Mouse (Mus musculus): ENCODE results near the gene Jsrp1.

The Jsrp1 gene
- long read RNA-seq, experiment 1, partial matches to known transcripts: 1 of 3 reads
- long read RNA-seq, experiment 1, other reads (novel, unspliced or antisense): 1 of 3 reads
- long read RNA-seq, experiment 2, partial matches to known transcripts: 7 of 8 reads
- long read RNA-seq, experiment 2, other reads (novel, unspliced or antisense): 0 of 8 reads

DNA sequence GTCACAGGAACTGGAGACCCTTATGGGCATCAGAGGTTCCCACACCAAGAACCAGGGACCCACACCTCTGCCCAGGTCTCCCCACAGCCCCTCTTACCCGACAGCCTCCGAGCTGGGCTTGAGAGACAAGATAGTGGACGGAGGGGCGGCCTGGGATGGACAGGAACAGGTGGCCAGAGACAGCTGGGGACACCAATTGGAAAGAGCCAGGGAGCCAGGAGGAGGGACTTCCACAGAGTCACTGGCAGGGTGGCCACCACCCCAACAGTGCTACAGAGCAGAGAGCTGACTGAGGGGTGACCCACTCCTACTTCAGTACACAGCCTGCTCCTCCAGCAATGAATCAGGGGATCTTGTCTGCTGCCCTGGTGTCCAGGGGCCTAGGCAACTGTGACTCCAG is at the start of gene Jsrp1:
Gene Jsrp1 (minus strand): TSS at position 133 of the 400 bp plus-strand sequence.
- intact Hi-C loops (cut with DNase I): loop anchor here (10.0 kb wide), 1 partner anchor 181 kb away; no protein-coding TSS in a partner anchor

DNA sequence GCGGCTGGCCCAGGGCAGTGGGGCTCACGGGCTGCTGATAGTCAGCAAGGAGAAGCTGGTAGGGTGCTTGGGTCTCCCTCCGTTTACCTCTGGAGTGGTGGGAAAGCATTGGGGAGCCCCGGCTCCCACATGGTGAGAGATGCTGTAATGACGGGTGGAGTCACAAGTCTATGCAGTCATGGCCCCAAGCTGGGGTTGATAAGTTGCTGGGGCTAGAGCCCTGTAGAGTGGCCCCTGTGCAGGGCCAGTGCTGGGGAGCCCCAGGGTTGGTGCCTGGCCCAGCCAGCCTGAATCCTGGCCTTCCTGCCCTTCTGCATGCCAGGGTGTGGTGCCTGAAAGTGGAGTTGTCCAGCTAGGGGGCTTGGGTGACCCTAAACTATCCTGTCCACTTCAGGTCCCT is 49.0 kb upstream of the Jsrp1 start:
- intact Hi-C loops (cut with DNase I): no loop called here

DNA sequence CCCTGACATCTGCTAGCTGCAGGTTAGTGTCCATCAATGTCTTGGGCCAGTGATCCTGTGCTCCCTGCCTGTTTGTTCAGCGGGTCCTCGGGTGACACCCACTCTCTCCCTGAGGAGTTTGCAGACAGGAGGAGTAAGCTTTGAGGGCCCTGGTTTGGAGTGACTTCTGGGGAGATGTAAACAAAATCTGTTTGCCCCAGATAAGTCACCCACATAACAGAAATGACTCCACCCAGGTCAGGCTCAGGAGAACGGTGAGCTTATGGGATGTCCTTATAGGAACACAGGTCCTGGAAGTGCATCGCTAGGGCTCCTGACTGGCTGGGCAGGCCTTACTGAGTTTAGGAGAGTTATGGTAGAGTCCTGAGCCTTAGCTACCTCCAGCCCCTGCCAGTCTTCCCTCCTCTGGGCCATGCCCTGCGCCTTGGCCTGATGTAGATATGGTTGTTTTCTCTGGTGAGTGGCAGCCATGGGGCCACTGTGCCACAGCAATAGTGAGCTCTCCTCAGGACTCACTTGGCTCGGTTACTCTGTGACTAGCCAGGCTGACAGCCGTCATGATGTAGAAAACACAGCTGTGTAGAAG is 45.1 kb upstream of the Jsrp1 start:
- intact Hi-C loops (cut with DNase I): no loop called here

DNA sequence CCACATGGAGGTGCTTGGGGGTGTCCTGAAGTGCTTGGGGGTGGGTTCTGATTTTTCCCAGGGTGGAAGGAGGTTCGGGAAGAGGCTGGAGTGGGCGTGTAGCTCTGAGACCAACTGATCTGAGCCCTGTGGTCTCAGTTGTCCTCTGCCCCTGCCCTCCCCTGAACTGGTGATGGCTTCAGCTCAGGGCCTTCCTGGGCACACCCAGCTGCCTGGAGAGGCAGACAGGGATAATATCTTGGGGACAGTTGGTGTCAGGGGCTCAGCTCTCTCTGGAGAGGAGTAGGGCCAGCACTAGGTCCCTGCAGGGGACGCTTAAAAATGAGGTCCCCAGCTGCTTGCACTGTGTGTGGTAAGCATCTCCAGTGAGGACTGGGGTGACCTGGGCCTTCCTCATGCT is 44.5 kb upstream of the Jsrp1 start:
- intact Hi-C loops (cut with DNase I): no loop called here

DNA sequence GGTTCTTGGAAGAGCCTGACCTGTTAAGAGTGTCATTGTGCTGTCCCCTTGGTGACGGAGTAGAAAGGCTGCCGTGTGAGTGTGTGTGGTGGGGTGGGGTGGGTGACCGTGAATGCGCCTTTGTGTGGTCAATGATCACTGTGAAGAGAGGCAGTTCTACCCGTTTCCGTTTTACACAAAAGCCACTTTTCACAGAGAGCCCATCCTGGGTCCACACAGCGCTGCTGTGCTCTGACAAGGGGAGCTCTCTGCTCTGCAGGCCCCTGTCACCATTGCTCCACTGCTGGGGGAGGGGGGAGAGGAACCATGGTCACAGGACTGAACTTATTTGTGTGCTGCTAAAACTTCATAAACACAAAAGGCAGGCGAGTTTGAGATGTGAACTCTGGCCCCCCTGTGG is 44.1 kb upstream of the Jsrp1 start:
- intact Hi-C loops (cut with DNase I): no loop called here

DNA sequence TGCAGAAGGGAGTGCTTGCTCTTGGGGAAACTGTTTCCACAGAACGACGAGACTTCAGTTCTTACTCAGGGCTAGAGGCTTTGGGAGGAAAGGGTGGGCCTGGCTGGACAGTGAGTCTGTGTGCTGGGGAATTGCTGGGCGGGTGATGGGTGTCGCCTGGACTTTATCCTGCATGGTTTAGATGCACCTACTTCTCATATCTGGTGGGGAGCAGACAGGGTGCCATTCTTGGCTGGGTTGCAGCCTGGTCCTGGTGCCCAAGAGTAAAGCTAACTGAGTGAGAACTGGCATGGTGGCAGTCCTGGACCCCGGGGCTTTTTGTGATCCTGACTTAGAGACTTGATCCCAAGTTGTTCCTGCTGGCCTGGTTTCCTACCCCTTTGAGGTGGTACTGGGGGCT is 43.6 kb upstream of the Jsrp1 start:
- intact Hi-C loops (cut with DNase I): no loop called here

DNA sequence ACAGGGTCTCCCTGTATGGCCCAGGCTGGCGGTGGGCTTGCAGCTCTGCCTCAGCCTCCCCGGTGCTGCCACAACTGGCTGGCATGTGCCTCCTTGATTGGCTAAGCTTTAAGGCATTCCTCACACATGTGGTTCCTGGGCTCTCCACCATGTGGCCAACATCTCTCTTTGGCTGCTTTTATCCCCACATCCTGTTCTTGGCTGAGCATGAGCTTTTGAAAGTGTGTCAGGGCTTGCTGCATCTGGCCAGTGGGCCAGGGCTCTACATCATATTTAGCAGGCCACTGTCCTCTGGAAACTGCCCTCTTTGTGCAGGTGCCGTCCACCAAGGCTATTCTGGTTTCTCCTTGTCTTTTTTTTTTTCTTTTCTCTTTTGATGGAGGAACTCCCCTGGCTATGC is 43.0 kb upstream of the Jsrp1 start:
- intact Hi-C loops (cut with DNase I): no loop called here

DNA sequence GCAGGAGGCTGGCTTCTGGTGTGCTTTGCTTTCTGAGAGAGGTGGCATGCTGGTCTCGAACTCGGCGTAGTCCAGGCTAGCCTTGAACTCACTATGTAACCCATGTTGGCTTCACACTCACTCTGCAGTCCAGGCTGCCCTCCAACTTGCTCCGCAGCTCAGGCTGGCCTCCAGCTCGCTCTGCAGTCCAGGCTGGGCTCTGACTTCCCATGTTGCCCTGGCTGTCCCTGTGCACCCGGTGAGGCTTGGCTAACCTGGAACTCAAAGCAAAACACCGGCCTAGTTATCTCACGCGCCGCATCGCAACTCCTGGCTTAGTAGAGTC is 42.4 kb upstream of the Jsrp1 start:
- intact Hi-C loops (cut with DNase I): no loop called here

DNA sequence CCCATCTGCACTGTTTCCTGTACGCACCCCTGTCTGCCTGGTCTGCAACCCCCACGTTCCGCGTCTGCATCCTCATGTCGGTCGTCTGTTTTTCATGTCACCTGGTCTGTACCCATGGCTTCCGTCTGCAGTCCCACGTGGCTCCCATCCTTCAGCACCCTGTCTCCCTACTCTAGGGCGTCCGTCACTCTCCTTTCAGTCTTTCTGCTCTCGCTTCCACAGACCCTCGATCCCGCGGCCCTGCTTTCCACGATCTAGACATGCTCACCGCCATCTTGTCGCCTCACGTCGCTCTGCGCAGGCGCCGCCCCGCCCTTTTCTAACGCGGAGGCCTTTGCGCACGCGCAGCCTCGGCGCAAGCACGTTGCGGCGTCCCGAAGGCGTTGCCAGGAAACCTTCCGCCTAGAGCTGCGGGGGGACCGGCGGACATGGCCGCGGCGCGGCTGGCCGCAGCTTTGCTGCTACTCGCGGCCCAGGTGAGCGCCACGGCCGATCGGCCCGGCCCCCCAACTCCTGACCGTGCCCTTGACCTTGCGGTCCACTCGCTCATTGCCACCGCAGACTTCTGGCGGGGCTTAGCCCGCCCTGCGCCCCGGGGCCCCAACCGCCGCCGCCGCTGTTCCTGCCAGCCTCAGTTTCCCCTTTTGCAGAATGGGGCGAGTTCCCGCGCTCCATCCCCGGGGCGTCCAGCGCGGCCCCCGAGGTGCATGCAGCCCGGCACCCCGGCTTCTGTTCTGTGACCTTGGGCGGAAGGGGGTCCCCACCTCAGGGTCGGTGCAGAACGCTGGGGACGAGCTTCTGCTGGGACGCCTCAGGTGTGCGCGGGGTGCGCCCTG is 41.8 kb upstream of the Jsrp1 start, which contains the start of the genes Lsm7 and Sppl2b:
Gene Lsm7 (minus strand): TSS at position 297 of the 836 bp plus-strand sequence.
Gene Sppl2b (plus strand): TSS at position 363 of the 836 bp plus-strand sequence.
- intact Hi-C loops (cut with DNase I): no loop called here

DNA sequence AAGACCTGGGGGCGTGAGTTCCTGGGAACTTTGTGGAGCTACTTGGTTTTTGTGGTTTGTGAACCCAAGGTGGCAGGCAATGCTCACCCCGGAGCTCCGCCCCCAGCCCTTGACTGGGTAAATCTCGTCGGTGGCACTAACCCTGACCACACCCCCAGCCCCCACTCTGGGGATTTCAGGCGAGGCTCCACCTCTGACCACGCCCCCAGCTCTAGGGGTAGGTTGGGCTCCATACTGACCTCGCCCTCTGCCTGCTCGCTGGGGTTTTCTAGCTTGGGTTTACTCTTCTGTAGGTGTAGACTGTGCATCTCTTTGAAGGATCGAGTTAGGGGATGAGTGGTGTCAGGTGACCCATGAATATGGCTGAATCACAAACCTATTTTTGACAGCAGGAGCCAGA is 35.3 kb upstream of the Jsrp1 start:
- intact Hi-C loops (cut with DNase I): no loop called here

DNA sequence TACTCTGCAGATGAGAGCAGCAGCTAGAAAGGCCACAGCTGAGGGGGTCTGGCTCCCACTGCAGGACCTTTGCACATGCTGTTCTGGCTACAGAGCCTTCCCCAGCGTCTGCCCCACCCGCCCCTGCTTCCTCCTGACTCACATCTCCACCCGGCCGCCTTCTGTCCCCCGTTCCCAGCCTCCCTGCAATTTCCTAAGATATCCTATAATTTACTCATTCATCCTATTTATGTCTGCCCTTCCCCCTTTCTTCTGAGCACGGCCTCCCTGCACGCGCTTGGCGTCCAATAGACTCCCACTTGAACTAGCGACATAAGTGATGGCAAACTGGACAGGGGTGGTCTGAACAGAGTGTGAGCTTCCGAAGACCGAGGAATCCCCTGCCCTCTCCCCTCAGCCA is 32.4 kb upstream of the Jsrp1 start:
- intact Hi-C loops (cut with DNase I): no loop called here

DNA sequence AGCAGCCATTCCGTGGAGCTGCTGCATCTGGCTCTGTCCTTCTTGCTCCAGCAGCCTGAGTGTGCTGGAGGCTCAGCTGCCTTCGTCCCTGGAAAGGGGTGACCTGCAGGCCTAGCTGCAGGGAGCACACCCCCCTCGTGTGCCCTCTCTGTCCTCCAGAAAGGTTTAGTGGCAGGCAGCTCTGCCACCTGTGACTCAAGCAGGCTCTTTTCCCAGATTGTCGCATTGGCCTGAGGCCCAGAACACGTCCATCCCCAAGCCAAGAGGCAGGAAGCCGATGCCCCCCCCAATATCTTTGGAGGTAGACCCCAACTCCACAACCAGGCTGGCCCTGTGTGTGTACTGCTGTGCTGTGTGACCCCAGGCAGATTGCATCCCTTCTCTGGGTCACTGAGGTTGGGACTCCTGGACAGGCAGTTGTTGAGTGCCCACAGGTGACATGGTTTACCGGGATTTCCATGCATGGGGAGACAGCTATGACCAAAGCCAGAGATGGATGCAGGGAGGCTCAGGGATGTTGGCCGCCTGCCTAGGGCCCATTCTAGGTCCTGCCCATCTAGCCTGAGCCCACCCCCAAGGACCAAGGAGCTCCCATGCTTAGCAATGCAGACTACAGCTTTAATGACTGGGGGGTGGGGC is 31.9 kb upstream of the Jsrp1 start:
- intact Hi-C loops (cut with DNase I): no loop called here

DNA sequence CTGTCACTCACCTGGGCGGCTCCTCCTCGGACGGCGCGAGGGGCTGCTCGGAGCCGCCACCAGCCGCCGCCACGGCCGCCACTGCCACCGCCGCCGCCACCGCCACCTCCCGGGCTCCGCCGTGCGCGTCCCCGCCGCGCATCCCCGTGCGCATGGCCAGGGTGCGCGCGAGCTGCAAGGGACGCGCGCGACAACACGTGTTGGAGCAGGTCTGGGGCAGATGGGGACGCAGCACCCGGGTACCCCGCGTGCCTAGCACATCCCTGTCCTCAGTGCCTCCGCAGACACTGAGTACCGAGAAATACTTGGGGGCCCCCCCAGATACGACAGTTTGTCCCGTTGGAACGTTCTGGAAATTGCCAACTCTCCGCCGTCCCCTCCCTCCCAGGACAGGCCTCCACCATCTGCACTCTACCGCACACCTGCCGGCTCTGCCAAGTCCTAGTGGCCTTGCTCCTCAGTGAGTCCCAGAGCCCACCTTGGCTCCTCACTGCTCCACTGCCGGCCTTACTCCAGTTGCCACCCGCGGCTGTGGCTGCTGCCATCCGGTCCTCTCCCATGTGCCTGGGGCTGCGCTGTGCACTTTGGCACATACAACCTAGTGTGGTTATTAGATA is 30.7 kb upstream of the Jsrp1 start, which contains the start of gene Lingo3:
Gene Lingo3 (minus strand): TSS at position 109 of the 617 bp plus-strand sequence.
- intact Hi-C loops (cut with DNase I): no loop called here

DNA sequence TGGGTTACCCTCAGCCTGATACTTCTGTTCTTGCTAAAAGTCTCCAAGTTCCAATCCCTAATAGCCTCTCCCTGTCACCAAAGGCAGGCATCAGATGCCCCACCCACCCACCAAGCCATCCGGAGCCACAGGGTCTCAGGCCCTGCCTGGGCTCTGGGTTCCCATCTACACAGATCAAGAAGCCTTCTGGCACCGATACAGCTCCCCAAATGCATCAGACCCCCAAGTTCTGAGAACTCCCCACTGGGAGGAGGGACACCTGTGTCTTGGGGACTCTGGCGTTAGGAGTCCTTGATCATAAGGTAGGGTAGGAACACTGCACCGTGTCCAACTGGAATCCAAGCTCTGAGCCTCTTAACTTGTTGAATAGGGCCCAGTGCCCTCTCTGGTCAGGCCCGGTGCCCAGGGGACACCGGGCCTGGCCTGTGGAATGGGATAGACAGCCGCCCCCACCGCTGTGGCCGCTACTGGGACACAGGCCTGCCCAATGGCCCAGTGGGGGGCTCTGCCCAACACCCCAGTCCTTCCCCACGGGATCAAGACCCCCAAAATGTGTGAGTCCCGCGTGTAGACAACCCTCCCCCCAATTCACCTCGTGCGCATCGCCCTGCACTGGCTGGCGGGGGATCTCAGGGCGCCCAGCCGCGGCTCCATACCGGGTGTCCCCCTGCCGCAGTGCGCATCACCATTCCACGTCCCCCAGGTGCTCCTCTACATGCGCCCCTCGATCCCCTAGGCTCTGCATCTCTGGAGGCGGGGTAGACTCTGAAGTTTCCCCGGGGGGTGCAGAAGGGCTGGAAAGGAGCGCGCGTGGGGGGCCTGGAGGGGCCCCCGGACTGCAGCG is 30.0 kb upstream of the Jsrp1 start:
- intact Hi-C loops (cut with DNase I): no loop called here

DNA sequence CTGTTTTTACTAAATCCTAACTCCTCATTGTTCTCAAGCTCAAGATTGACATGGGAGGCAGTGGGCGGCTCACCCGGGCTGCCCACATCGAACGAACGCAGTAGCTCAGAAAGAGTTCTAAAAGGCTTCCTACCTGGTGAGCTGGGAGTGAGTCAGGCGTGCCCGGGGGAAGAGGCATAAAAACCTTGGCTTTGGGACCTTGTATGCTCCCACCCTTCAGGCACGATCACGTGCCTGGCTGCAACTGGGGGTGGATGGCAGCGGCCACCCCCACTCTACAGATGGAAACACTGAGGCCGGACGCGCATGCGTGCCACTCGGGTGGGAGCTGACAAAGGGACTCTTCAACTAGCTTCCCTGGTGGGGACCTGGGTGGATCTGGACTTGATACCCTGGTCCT is 29.0 kb upstream of the Jsrp1 start:
- intact Hi-C loops (cut with DNase I): no loop called here

DNA sequence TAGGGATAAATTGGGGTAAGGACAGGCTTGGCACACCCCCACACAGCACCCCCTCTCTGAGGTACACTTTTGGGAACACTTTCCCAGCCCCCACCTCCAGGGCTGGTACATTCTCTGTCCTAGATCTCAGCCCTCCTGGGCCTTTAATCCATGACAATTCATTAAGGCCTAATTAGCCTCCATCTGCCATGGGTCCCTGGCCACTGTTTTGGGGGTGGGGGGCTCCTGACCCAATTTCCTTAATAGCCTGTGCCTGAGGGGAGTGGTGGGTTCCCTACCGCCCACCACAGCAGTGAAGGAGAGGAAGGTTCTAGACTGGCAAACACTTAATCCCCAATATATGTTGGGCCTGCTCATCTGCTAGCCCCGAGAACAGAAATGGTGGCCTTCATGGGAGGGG is 28.4 kb upstream of the Jsrp1 start:
- intact Hi-C loops (cut with DNase I): no loop called here

DNA sequence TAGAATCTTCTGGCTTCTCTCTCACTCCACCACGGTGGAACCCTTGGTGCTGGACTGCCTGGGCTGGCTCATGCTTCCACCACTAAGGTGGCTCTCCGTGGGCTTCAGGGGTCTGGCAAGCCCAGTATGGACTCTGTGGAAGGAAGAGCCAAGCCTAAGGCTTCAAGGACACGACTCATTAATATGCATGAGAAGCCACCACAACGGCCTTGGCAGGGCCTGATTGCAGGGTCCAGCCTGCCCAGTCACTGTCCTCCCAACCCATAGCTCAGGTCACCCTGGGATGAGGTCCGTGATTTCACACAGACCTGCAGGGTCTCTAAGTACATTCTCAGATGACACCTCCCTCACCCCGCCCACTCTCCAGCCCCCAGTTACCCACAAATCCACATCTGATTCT is 26.6 kb upstream of the Jsrp1 start:
- intact Hi-C loops (cut with DNase I): no loop called here

DNA sequence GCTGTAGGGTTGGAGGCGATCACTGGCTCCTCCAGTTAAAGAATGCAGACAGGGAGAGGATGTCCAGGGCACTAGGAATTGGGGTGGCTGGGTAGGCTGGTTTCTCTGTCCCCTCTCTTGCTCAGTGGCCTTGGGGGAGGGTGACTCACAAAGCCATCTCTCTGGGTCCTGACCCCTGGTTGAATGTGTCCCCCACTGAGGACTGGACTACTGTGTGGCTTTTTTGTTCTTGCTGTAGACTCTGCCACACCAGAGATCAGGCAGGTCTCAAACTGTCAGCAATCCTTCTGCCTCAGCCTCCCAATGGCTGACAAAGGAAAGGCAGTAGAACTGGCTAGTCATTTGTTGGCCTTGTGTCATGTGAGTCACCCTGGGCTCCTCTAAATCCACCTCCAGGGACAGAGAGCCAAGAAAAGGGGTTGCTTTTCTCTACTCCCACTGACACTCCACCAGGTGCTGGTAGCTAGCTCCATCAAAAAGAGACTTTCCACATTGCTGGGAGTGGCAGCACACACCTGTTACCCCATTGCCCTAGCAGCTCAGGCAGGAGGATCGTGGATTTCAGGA is 25.1 kb upstream of the Jsrp1 start:
- intact Hi-C loops (cut with DNase I): no loop called here

DNA sequence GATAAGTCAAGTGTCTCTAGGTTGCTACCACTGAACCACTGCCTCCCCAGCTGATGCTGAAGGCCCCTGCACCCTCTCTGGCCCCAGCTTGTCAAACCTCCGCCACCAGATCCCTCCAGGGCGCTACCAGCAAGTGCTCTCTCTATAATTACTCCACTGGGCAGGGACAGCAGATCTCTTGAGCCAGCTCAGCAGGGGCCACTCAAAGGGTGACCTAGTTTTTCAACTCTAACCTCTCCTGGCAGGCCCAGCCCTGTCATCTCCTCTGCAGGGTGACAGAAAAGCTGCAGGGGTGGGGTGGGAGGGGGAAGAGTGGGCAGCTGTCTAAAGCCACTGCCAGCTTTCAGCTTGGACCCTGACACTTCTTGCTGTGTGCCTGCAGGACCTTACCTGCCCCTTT is 24.5 kb upstream of the Jsrp1 start:
- intact Hi-C loops (cut with DNase I): no loop called here

DNA sequence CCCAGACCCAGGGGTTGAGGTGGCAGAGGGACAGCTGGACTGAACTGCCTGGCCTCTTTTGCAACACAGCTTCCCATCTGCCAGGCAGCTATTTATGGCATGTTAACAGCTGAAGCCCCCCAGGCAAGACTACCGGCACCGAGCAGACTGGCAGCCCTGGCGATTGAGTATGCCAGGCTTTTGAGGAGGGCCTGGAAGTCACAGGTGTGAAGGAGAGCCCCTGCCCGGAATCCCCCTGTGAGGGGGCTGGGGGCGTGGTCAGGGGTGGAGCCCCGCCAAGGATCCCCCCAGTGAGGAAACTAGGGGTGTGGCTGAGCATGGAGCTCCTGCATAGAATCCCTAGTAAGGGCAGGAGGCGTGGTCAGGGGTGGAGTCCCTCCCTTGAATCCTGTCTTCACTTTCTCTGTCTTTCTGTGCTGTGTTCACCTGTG is 23.7 kb upstream of the Jsrp1 start:
- intact Hi-C loops (cut with DNase I): no loop called here
